Mouse (Mus musculus) midbrain, embryonic 12.5 days (tissue): ENCODE measurements at regions not wholly inside any gene's neighbourhood (a gene's known extent, or its start where the extent isn't known, plus 50 kb on each side); places are given as distances from the start of the nearest gene placed in this dataset.
A peak's percentile ranks its signal among the peaks of the same experiment; 100 is the strongest.

ENCODE experiments used
- ATAC-seq: fragments of 200-750 bp; cut with Nextera tagmentation; 2 replicates; pipeline ENCODE4 v1.8.0; 2017; ENCODE audit warnings: low read depth, moderate TSS enrichment, moderate library complexity; ENCODE audit not compliant: low FRiP score
- H3K27ac ChIP-seq: fragments of 300-500 bp; sonication (generic); replicated peaks from 2 replicates; pipeline ENCODE4 v1.5.1; 2016; ENCODE audit warnings: mild to moderate bottlenecking
- H3K27me3 ChIP-seq: fragments of 300-500 bp; sonication (generic); 2 replicates; pipeline ENCODE4 v1.6.1; 2016; ENCODE audit warnings: mild to moderate bottlenecking
- H3K36me3 ChIP-seq: fragments of 300-500 bp; sonication (generic); 2 replicates; pipeline ENCODE4 v1.6.1; 2016
- H3K4me1 ChIP-seq: fragments of 300-500 bp; sonication (generic); 2 replicates; pipeline ENCODE4 v1.6.1; 2016
- H3K4me2 ChIP-seq: fragments of 300-500 bp; sonication (generic); replicated peaks from 2 replicates; pipeline ENCODE4 v1.6.1; 2016; ENCODE audit warnings: mild to moderate bottlenecking, moderate library complexity
- H3K4me3 ChIP-seq: fragments of 300-500 bp; sonication (generic); 2 replicates; pipeline ENCODE4 v1.5.1; 2016; ENCODE audit warnings: mild to moderate bottlenecking
- H3K9ac ChIP-seq: fragments of 300-500 bp; sonication (generic); replicated peaks from 2 replicates; pipeline ENCODE4 v1.6.1; 2016; ENCODE audit warnings: mild to moderate bottlenecking, moderate library complexity
- H3K9me3 ChIP-seq: fragments of 300-500 bp; sonication (generic); 2 replicates; pipeline ENCODE4 v1.6.1; 2016; ENCODE audit warnings: mild to moderate bottlenecking
- WGBS: fragments of 180-500 bp; shearing (Covaris S2); methylation state at CpG from one replicate; pipeline ENCODE4 v1.1.7; 2016; 5-methylcytosine and 5-hydroxymethylcytosine counted together

DNA sequence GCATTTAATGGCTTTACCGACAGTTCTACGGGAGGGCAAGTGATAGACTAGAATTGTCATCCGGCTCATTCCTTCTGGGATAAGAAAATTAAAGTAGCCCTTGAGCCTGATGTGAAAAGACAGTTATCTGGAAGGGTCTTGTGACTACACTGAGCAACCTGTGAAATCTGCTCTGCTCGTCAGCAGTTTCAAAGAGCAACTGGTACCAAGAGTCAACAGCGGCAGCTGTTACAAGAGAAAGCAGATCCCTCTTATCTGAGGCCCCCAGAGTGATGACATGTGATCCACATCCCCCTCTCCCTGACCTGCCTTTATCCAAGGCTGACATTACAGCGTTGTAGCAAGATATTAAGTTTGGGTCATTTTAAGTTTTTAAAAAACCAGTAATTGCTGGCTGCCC lies 52.6 kb upstream of the Unc13c start:
- no peak for ATAC-seq
- 51% methylated on average over 6 of the region's 6 CpGs for WGBS

DNA sequence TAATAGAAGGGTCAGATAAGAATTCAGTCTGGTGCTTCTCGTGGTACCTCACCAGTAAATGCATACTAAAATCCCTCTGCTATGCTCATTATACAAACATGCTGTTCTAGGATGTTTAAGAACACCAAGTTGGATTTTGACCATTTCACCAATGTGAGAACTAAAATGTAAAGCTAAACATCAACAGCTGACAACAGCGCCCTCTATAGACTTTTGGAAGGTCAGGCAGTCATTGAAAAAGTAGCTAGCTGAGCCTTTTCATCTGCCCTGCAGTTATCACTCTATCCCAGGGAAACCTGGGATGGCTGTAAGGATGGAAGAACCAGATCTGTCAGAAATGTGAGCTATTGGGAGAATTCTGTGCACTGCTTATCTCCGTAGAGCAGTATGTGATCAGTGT lies 55.2 kb upstream of the Unc13c start:
- no peak overlapping the region for H3K27ac ChIP-seq
- H3K36me3 ChIP-seq = no peaks in the 10 kb centered on the region
- no peaks in the 10 kb centered on the region for H3K27me3 ChIP-seq
- no peak overlapping the region for H3K4me3 ChIP-seq
- 63% methylated on average over 3 of the region's 3 CpGs for WGBS
- H3K9me3 ChIP-seq = no peaks in the 10 kb centered on the region
- H3K4me1 ChIP-seq = no peaks in the 10 kb centered on the region
- ATAC-seq = no peak
- H3K4me2 ChIP-seq = no peak overlapping the region
- H3K9ac ChIP-seq = no peak overlapping the region

More for the DNA sequence above, 52.6 kb upstream of the Unc13c start:
- Histone ChIP-seq H3K4me1 (no peaks in the 10 kb centered on the region), H3K27ac (no peak overlapping the region), H3K9ac (no peak overlapping the region), H3K4me2 (no peak overlapping the region), H3K4me3 (no peak overlapping the region), H3K36me3 (no peaks in the 10 kb centered on the region), H3K9me3 (no peaks in the 10 kb centered on the region), H3K27me3 (no peaks in the 10 kb centered on the region)

DNA sequence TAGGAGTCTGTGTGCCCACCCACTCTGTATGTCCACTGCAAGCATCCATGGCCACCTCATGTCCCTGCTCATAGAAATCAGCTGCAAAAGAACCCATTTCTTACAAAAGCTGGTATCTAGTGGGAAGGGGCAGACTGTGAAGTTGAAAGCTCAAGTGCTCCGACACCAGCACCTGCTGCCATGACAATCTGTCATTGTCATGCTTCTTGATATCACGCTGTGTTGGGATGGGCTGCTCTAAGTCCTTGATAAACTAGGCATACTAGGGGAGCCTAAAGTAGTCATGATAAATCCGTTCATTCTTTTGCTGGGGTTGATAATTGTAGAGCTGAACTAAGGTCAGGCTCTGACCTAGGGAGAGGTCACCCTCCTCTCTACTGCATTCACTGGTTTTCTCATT lies 57.4 kb upstream of the Unc13c start:
- Histone ChIP-seq H3K9me3 (no peaks in the 10 kb centered on the region), H3K27me3 (no peaks in the 10 kb centered on the region), H3K36me3 (no peaks in the 10 kb centered on the region), H3K4me3 (no peak overlapping the region), H3K9ac (no peak overlapping the region), H3K4me2 (no peak overlapping the region), H3K4me1 (no peaks in the 10 kb centered on the region), H3K27ac (no peak overlapping the region)
- ATAC-seq = no peak
- WGBS = 26% methylated on average over 3 of the region's 3 CpGs

DNA sequence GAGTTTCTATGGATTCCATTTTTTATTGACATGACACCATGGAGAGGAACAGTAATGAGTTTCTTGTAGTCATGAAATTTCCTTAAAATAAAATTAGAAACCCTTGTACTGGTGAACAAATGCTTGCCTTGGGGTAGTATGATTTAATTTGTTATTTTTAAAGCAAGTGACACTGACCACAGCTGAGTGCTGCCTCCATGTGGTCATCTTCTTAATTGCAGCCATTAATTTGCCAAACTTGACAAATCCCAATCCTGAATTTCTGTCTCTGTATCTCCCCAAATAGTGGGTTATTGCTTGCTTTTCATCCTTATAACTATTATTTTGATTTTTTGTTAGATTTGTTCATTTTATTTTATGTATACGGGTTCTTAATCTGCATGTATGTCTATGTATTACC lies 59.7 kb upstream of the Unc13c start:
- Histone ChIP-seq H3K9me3 (no peaks in the 10 kb centered on the region), H3K4me3 (no peak overlapping the region), H3K36me3 (no peaks in the 10 kb centered on the region), H3K27me3 (no peaks in the 10 kb centered on the region), H3K4me2 (no peak overlapping the region), H3K9ac (no peak overlapping the region), H3K4me1 (no peaks in the 10 kb centered on the region), H3K27ac (no peak overlapping the region)
- ATAC-seq = no peak
- 63% methylated on average over 1 of the region's 1 CpGs for WGBS

DNA sequence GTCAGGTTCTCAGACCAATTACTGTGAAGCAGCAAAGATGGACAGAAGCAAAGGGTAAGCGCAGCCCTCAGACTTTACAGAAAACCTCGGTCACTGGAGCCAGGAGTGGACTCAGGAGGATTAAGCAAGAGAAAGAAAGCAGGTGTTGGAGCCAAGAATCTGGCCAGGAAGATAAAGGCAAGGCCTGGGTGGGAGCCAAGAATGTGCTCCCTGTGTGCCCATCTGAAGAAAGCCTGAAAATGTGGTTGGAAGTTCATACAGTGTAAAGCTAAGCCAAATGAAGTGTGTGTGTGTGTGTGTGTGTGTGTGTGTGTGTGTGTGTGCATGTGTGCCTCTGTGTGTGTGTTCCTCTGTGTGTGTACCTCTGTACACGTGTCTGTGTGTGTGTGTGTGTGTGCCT lies 64.2 kb upstream of the Wdr72 start:
- Histone ChIP-seq H3K36me3 (no peaks in the 10 kb centered on the region), H3K9ac (no peak overlapping the region), H3K4me1 (no peaks in the 10 kb centered on the region), H3K27me3 (no peaks in the 10 kb centered on the region), H3K4me2 (no peak overlapping the region), H3K4me3 (no peak overlapping the region), H3K27ac (no peak overlapping the region), H3K9me3 (no peaks in the 10 kb centered on the region)
- WGBS = 86% methylated on average over 3 of the region's 3 CpGs
- no peak for ATAC-seq

- Histone ChIP-seq H3K4me3 (no peak overlapping the region), H3K36me3 (no peaks in the 10 kb centered on the region), H3K27me3 (no peaks in the 10 kb centered on the region), H3K4me1 (no peaks in the 10 kb centered on the region), H3K4me2 (no peak overlapping the region), H3K9ac (no peak overlapping the region), H3K9me3 (no peaks in the 10 kb centered on the region), H3K27ac (no peak overlapping the region)
- 67% methylated on average over 3 of the region's 3 CpGs for WGBS
- ATAC-seq = no peak
Measured at GRCm38 (mm10) chr9:74049776-74050175, 60.4 kb upstream of the Wdr72 start.

GRCm38 (mm10) chr9:74056709-74057108 lies 53.4 kb upstream of the Wdr72 start:
- Histone ChIP-seq H3K4me3 (no peak overlapping the region), H3K9me3 (no peaks in the 10 kb centered on the region), H3K4me1 (peaks cover 10% of the 10 kb centered on the region), H3K4me2 (no peak overlapping the region), H3K36me3 (no peaks in the 10 kb centered on the region), H3K27me3 (no peaks in the 10 kb centered on the region), H3K27ac (no peak overlapping the region), H3K9ac (no peak overlapping the region)
- ATAC-seq = peak; percentile 49; the same call in 1 of the 2 replicates
- WGBS = 48% methylated on average over 5 of the region's 5 CpGs

GRCm38 (mm10) chr9:74057476-74058076 lies 52.6 kb upstream of the Wdr72 start:
- H3K9me3 ChIP-seq = no peaks in the 10 kb centered on the region
- H3K36me3 ChIP-seq = no peaks in the 10 kb centered on the region
- no peak overlapping the region for H3K27ac ChIP-seq
- H3K4me2 ChIP-seq = no peak overlapping the region
- peaks cover 10% of the 10 kb centered on the region for H3K4me1 ChIP-seq
- H3K4me3 ChIP-seq = no peak overlapping the region
- ATAC-seq = 0 out of 2 replicates have a peak, but pooled peaks have one; percentile 34
- no peaks in the 10 kb centered on the region for H3K27me3 ChIP-seq
- H3K9ac ChIP-seq = no peak overlapping the region
- WGBS = 52% methylated on average over 3 of the region's 3 CpGs

DNA sequence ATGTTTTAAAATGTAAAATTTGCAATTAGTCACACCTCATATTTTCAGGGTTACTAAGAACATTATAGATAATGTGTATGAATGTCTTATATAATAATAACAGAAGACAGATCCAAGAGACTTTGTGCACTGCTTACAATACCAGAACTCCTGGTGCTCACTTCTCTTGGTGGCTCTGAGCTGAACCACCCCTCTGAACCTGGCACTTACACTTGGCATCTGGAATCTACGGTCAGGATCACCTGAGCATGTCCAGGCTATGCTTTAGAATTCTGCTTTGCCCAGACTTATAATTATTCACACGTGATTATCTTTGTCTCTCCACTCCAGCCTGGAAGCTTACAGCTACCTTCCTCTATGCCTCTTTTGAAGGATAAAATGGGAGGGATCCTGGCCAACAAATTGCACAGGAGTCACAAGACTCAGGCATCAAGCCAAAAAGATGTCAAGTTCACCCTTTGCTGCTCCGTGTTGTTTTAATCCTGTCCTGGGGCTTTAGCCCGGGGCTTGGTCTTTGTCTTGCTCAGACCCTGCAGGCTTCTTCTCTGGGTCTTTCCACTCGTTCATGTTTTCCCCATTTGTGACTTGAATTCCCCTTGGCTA lies 51.8 kb upstream of the Wdr72 start:
- peaks cover 10% of the 10 kb centered on the region for H3K4me1 ChIP-seq
- H3K4me2 ChIP-seq = no peak overlapping the region
- H3K4me3 ChIP-seq = no peak overlapping the region
- no peaks in the 10 kb centered on the region for H3K27me3 ChIP-seq
- no peak overlapping the region for H3K9ac ChIP-seq
- H3K9me3 ChIP-seq = no peaks in the 10 kb centered on the region
- H3K27ac ChIP-seq = no peak overlapping the region
- 63% methylated on average over 5 of the region's 5 CpGs for WGBS
- no peaks in the 10 kb centered on the region for H3K36me3 ChIP-seq
- ATAC-seq = no peak
